Mouse (Mus musculus): ENCODE data around the gene H3f3a. TPM values are rescaled to one million over a fixed set of nuclear protein-coding genes. Genes with fewer than 3 reads are reported as not detected.

Gene H3f3a
- polyA plus RNA-seq (2012): 1,624 and 1,774 TPM in 2 replicates

DNA sequence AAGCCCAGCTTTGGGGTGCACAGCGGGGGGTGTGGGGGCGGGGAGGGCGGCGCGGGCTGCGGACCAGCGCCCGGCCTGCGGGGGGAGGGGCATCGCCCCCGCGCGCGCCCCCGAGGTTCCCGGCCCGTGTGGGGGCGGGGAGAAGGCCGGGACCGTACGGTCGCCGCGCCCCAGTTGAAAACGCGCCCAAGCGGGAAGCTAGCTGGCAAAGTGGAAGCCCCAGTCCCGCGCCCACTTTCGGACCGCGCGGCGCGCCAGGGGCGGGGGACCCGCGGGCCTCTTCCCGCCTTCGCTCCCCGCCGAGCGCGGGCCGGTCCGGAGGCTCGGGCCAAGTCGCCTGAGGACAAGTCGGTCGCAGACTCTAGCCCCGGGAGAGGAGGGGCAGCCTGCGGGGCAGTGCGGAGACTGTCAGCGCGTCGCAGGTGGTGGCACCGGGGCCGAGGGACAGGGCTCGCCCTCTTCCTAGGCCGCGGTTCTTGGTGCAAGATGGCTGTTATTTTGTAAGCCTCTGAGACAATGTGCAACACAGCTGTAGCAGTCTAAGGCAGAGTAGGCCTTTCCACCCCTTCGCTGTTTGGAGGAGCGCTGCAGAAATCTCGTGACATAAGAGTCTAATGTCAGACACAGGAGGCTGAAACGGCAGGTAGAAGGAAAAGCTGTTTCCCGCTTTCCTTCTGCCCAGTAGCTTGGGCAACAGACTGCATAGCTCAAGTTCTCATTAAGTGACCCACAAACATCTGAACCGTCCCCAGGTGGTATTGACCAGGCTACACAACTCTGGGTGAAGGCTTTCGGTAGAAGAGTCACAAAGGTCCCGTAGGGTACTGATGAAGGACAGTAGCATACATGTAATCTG, at the start of gene H3f3a:
Gene H3f3a, minus strand, starts transcription at position 59 of the 856 bp plus-strand sequence.

GRCm38 (mm10) chr1:180850316-180851270, 36.9 kb upstream of the H3f3a start, which contains the start of gene Sde2:
Gene Sde2, plus strand, starts transcription at chr1:180851127.

Other genes with a start within 250 kb of the H3f3a start
- 125 and 173 TPM in 2 replicates for gene Parp1, start 245.0 kb downstream of the H3f3a start, polyA plus RNA-seq (2012)
- 0.79 and 1.1 TPM in 2 replicates for gene Lin9, start 172.8 kb downstream of the H3f3a start, polyA plus RNA-seq (2012)
- 0.11 and 0.12 TPM in 2 replicates for gene Mixl1, start 116.9 kb downstream of the H3f3a start, polyA plus RNA-seq (2012)
- 8.9 and 12.2 TPM in 2 replicates for gene Acbd3, start 87.9 kb downstream of the H3f3a start, polyA plus RNA-seq (2012)
- gene Sde2, start 37.2 kb upstream of the H3f3a start, polyA plus RNA-seq (2012): 40.0 and 67.6 TPM in 2 replicates
- gene Lefty2, start 79.2 kb upstream of the H3f3a start, polyA plus RNA-seq (2012): not detected in 2 replicates
- gene Pycr2, start 90.3 kb upstream of the H3f3a start, polyA plus RNA-seq (2012): 70.6 and 80.3 TPM in 2 replicates
- 5.7 and 7.2 TPM in 2 replicates for gene Lefty1, start 121.1 kb upstream of the H3f3a start, polyA plus RNA-seq (2012)
- gene Tmem63a, start 128.4 kb upstream of the H3f3a start, polyA plus RNA-seq (2012): 22.1 and 27.7 TPM in 2 replicates
- 0.25 and 1.2 TPM in 2 replicates for gene Ephx1, start 207.0 kb upstream of the H3f3a start, polyA plus RNA-seq (2012)
- gene 9130409I23Rik, start 237.3 kb upstream of the H3f3a start, polyA plus RNA-seq (2012): not detected in 2 replicates